Mouse (Mus musculus) limb, embryonic 15.5 days (tissue): ENCODE measurements around the gene Cavin2. TPM values are rescaled to one million over a fixed set of nuclear protein-coding genes. Genes with fewer than 3 reads are reported as not detected.

Source experiments
- ATAC-seq: fragments of 200-750 bp; cut with Nextera tagmentation; 2 replicates; pipeline ENCODE4 v1.8.0; 2017; ENCODE audit warnings: low read depth, moderate TSS enrichment; ENCODE audit not compliant: insufficient number of reproducible peaks, low FRiP score, low TSS enrichment
- H3K27ac ChIP-seq: fragments of 300-500 bp; sonication (generic); 2 replicates; pipeline ENCODE4 v1.5.1; 2015; ENCODE audit warnings: moderate library complexity, mild to moderate bottlenecking, inconsistent platforms
- H3K27me3 ChIP-seq: fragments of 300-500 bp; sonication (generic); 2 replicates; pipeline ENCODE4 v1.6.1; 2015; ENCODE audit warnings: inconsistent platforms
- H3K36me3 ChIP-seq: fragments of 300-500 bp; sonication (generic); 2 replicates; pipeline ENCODE4 v1.6.1; 2015; ENCODE audit warnings: inconsistent platforms
- H3K4me1 ChIP-seq: fragments of 300-500 bp; sonication (generic); 2 replicates; pipeline ENCODE4 v1.6.1; 2015; ENCODE audit warnings: inconsistent platforms
- H3K4me2 ChIP-seq: fragments of 300-500 bp; sonication (generic); 2 replicates; pipeline ENCODE4 v1.6.1; 2015; ENCODE audit warnings: mild to moderate bottlenecking, inconsistent platforms
- H3K4me3 ChIP-seq: fragments of 300-500 bp; sonication (generic); 2 replicates; pipeline ENCODE4 v1.5.1; 2015; ENCODE audit warnings: mild to moderate bottlenecking, inconsistent platforms
- H3K9ac ChIP-seq: fragments of 300-500 bp; sonication (generic); 2 replicates; pipeline ENCODE4 v1.6.1; 2015; ENCODE audit warnings: inconsistent platforms
- H3K9me3 ChIP-seq: fragments of 300-500 bp; sonication (generic); 2 replicates; pipeline ENCODE4 v1.6.1; 2016; ENCODE audit warnings: inconsistent platforms
- whole genome bisulfite sequencing: fragments of 180-500 bp; shearing (Covaris S2); methylation state at CpG from one replicate; pipeline ENCODE4 v1.1.7; 2015; 5-methylcytosine and 5-hydroxymethylcytosine counted together
- polyA plus RNA-seq: library from polyadenylated mRNA; unstranded; fragments of >200 nt; fragmentation: Nextera tagmentation; extraction: Ambion mirVana; gene quantifications from 2 replicates; pipeline ENCODE4 v1.2.1, GENCODE M21; 2015

The Cavin2 gene
- polyA plus RNA-seq = 48.9 and 71.3 TPM in 2 replicates

- peak; percentile 65 for ATAC-seq
- 34% methylated on average over 17 of the region's 17 CpGs for WGBS
- peak within 1 kb of the TSS; percentile 39 for H3K4me2 ChIP-seq
- peak within 1 kb of the TSS; percentile 83 for H3K27ac ChIP-seq
- H3K9ac ChIP-seq = no peak within 1 kb of the TSS
- H3K27me3 ChIP-seq = no peaks in the 10 kb centered on the region
- peak within 1 kb of the TSS; percentile 27 for H3K4me3 ChIP-seq
- H3K36me3 ChIP-seq = no peaks in the 10 kb centered on the region
- peaks cover 21% of the 10 kb centered on the region for H3K4me1 ChIP-seq
- H3K9me3 ChIP-seq = no peaks in the 10 kb centered on the region
These were observed at the start of gene Cavin2 for GRCm38 (mm10) chr1:51288755-51289619. Cavin2 (plus strand) TSS chr1:51289126.

GRCm38 (mm10) chr1:51241311-51241986 lies 47.5 kb upstream of the Cavin2 start:
- Histone ChIP-seq H3K4me2 (no peak overlapping the region), H3K27ac (no peak overlapping the region), H3K36me3 (no peaks in the 10 kb centered on the region), H3K27me3 (no peaks in the 10 kb centered on the region), H3K9me3 (no peaks in the 10 kb centered on the region), H3K4me3 (no peak overlapping the region), H3K9ac (no peak overlapping the region), H3K4me1 (no peaks in the 10 kb centered on the region)
- WGBS = 83% methylated on average over 3 of the region's 3 CpGs
- ATAC-seq = no peak

GRCm38 (mm10) chr1:51243294-51243693 lies 45.6 kb upstream of the Cavin2 start:
- H3K27ac ChIP-seq = no peak overlapping the region
- no peak overlapping the region for H3K9ac ChIP-seq
- no peak overlapping the region for H3K4me3 ChIP-seq
- no peaks in the 10 kb centered on the region for H3K4me1 ChIP-seq
- 77% methylated on average over 3 of the region's 3 CpGs for WGBS
- ATAC-seq = no peak
- no peaks in the 10 kb centered on the region for H3K9me3 ChIP-seq
- no peaks in the 10 kb centered on the region for H3K27me3 ChIP-seq
- no peak overlapping the region for H3K4me2 ChIP-seq
- no peaks in the 10 kb centered on the region for H3K36me3 ChIP-seq

GRCm38 (mm10) chr1:51243869-51244268 lies 45.1 kb upstream of the Cavin2 start:
- no peak for ATAC-seq
- H3K9me3 ChIP-seq = no peaks in the 10 kb centered on the region
- no peak overlapping the region for H3K27ac ChIP-seq
- no peaks in the 10 kb centered on the region for H3K4me1 ChIP-seq
- no peak overlapping the region for H3K4me2 ChIP-seq
- WGBS = 59% methylated on average over 3 of the region's 3 CpGs
- no peak overlapping the region for H3K9ac ChIP-seq
- H3K4me3 ChIP-seq = no peak overlapping the region
- no peaks in the 10 kb centered on the region for H3K36me3 ChIP-seq
- no peaks in the 10 kb centered on the region for H3K27me3 ChIP-seq

GRCm38 (mm10) chr1:51245381-51245780 lies 43.5 kb upstream of the Cavin2 start:
- H3K27me3 ChIP-seq = no peaks in the 10 kb centered on the region
- ATAC-seq = no peak
- H3K27ac ChIP-seq = no peak overlapping the region
- H3K4me1 ChIP-seq = no peaks in the 10 kb centered on the region
- no peak overlapping the region for H3K9ac ChIP-seq
- 63% methylated on average over 3 of the region's 3 CpGs for WGBS
- no peaks in the 10 kb centered on the region for H3K9me3 ChIP-seq
- H3K36me3 ChIP-seq = no peaks in the 10 kb centered on the region
- H3K4me3 ChIP-seq = no peak overlapping the region
- no peak overlapping the region for H3K4me2 ChIP-seq

GRCm38 (mm10) chr1:51250302-51250701 lies 38.6 kb upstream of the Cavin2 start:
- Histone ChIP-seq H3K27me3 (no peaks in the 10 kb centered on the region), H3K27ac (no peak overlapping the region)
- 76% methylated on average over 5 of the region's 5 CpGs for WGBS

GRCm38 (mm10) chr1:51265118-51265800 lies 23.7 kb upstream of the Cavin2 start:
- no peak for ATAC-seq
- no peaks in the 10 kb centered on the region for H3K9me3 ChIP-seq
- WGBS = 44% methylated on average over 5 of the region's 5 CpGs
- H3K27me3 ChIP-seq = no peaks in the 10 kb centered on the region
- peak overlapping the region; percentile 30 for H3K27ac ChIP-seq
- no peak overlapping the region for H3K4me3 ChIP-seq
- no peak overlapping the region for H3K4me2 ChIP-seq
- no peaks in the 10 kb centered on the region for H3K36me3 ChIP-seq
- peaks cover 12% of the 10 kb centered on the region for H3K4me1 ChIP-seq
- H3K9ac ChIP-seq = no peak overlapping the region

More at GRCm38 (mm10) chr1:51250302-51250701, 38.6 kb upstream of the Cavin2 start:
- Histone ChIP-seq H3K36me3 (no peaks in the 10 kb centered on the region), H3K4me1 (no peaks in the 10 kb centered on the region), H3K9ac (no peak overlapping the region), H3K4me2 (no peak overlapping the region), H3K4me3 (no peak overlapping the region), H3K9me3 (no peaks in the 10 kb centered on the region)
- ATAC-seq = no peak

- H3K4me1 ChIP-seq = peaks cover 12% of the 10 kb centered on the region
- H3K36me3 ChIP-seq = no peaks in the 10 kb centered on the region
- H3K4me3 ChIP-seq = no peak overlapping the region
- ATAC-seq = no peak
- H3K9ac ChIP-seq = no peak overlapping the region
- H3K9me3 ChIP-seq = no peaks in the 10 kb centered on the region
- no peaks in the 10 kb centered on the region for H3K27me3 ChIP-seq
- H3K4me2 ChIP-seq = no peak overlapping the region
- peak overlapping the region; percentile 30 for H3K27ac ChIP-seq
- WGBS = 53% methylated on average over 2 of the region's 2 CpGs
These were observed 23.0 kb upstream of the Cavin2 start for GRCm38 (mm10) chr1:51265926-51266325.

- Histone ChIP-seq H3K27ac (peak overlapping the region; percentile 39; the same call in 1 of the 2 replicates), H3K4me1 (peaks cover 12% of the 10 kb centered on the region), H3K9me3 (no peaks in the 10 kb centered on the region), H3K27me3 (no peaks in the 10 kb centered on the region), H3K36me3 (no peaks in the 10 kb centered on the region), H3K4me2 (no peak overlapping the region), H3K4me3 (no peak overlapping the region), H3K9ac (no peak overlapping the region)
- ATAC-seq = 0 out of 2 replicates have a peak, but pooled peaks have one; percentile 24
- WGBS = 41% methylated on average over 5 of the region's 5 CpGs
These were observed 21.8 kb upstream of the Cavin2 start for GRCm38 (mm10) chr1:51267125-51267524.

- H3K4me2 ChIP-seq = no peak overlapping the region
- no peak overlapping the region for H3K4me3 ChIP-seq
- H3K4me1 ChIP-seq = peaks cover 12% of the 10 kb centered on the region
- WGBS = 80% methylated on average over 2 of the region's 2 CpGs
- no peaks in the 10 kb centered on the region for H3K9me3 ChIP-seq
- H3K27me3 ChIP-seq = no peaks in the 10 kb centered on the region
- no peaks in the 10 kb centered on the region for H3K36me3 ChIP-seq
- no peak overlapping the region for H3K27ac ChIP-seq
- no peak overlapping the region for H3K9ac ChIP-seq
- no peak for ATAC-seq
These were observed 20.7 kb upstream of the Cavin2 start for GRCm38 (mm10) chr1:51268225-51268624.

- no peak overlapping the region for H3K9ac ChIP-seq
- H3K36me3 ChIP-seq = no peaks in the 10 kb centered on the region
- no peak overlapping the region for H3K4me2 ChIP-seq
- H3K4me3 ChIP-seq = no peak overlapping the region
- H3K27me3 ChIP-seq = no peaks in the 10 kb centered on the region
- WGBS = 71% methylated on average over 5 of the region's 5 CpGs
- no peaks in the 10 kb centered on the region for H3K9me3 ChIP-seq
- H3K27ac ChIP-seq = no peak overlapping the region
- no peak for ATAC-seq
- H3K4me1 ChIP-seq = peaks cover 7% of the 10 kb centered on the region
These were observed 18.6 kb upstream of the Cavin2 start for GRCm38 (mm10) chr1:51270196-51270935.
